Mouse (Mus musculus) kidney, embryonic 16.5 days (tissue): ENCODE measurements around the gene Pyurf. TPM values are rescaled to one million over a fixed set of nuclear protein-coding genes. Genes with fewer than 3 reads are reported as not detected.
A peak's percentile ranks its signal among the peaks of the same experiment; 100 is the strongest.

Experiments
- ATAC-seq: fragments of 200-750 bp; cut with Nextera tagmentation; 2 replicates; pipeline ENCODE4 v1.8.0; 2017; ENCODE audit warnings: moderate TSS enrichment; ENCODE audit not compliant: low FRiP score, low TSS enrichment
- H3K27ac ChIP-seq: fragments of 300-500 bp; sonication (generic); 2 replicates; pipeline ENCODE4 v1.5.1; 2014; ENCODE audit warnings: low read length
- H3K27me3 ChIP-seq: fragments of 300-500 bp; sonication (generic); 2 replicates; pipeline ENCODE4 v1.6.1; 2014; ENCODE audit warnings: low read length, control low read depth, mixed read lengths; ENCODE audit not compliant: insufficient read depth
- H3K36me3 ChIP-seq: fragments of 300-500 bp; sonication (generic); 2 replicates; pipeline ENCODE4 v1.6.1; 2014; ENCODE audit warnings: low read length, control low read depth, mixed read lengths; ENCODE audit not compliant: insufficient read depth
- H3K4me1 ChIP-seq: fragments of 300-500 bp; sonication (generic); 2 replicates; pipeline ENCODE4 v1.6.1; 2014; ENCODE audit warnings: low read length, control low read depth, mixed read lengths; ENCODE audit not compliant: insufficient read depth
- H3K4me2 ChIP-seq: fragments of 300-500 bp; sonication (generic); replicated peaks from 2 replicates; pipeline ENCODE4 v1.6.1; 2014; ENCODE audit warnings: low read depth, low read length
- H3K4me3 ChIP-seq: fragments of 300-500 bp; sonication (generic); 2 replicates; pipeline ENCODE4 v1.5.1; 2014; ENCODE audit warnings: mild to moderate bottlenecking, low read length
- H3K9ac ChIP-seq: fragments of 300-500 bp; sonication (generic); replicated peaks from 2 replicates; pipeline ENCODE4 v1.6.1; 2014; ENCODE audit warnings: low read length
- H3K9me3 ChIP-seq: fragments of 300-500 bp; sonication (generic); 2 replicates; pipeline ENCODE4 v1.6.1; 2016; ENCODE audit warnings: low read length, control low read depth
- WGBS: fragments of 180-500 bp; shearing (Covaris S2); extraction: QIAGEN DNeasy Blood & Tissue Kit; methylation state at CpG from one replicate; pipeline ENCODE4 v1.1.7; 2014; 5-methylcytosine and 5-hydroxymethylcytosine counted together
- polyA plus RNA-seq: library from polyadenylated mRNA; unstranded; fragments of >200 nt; fragmentation: Nextera tagmentation; extraction: Ambion mirVana; gene quantifications from 2 replicates; pipeline ENCODE4 v1.2.1, GENCODE M21; 2015

Gene Pyurf
- polyA plus RNA-seq, 1 experiment from 2014 or later: 25.3 TPM

DNA sequence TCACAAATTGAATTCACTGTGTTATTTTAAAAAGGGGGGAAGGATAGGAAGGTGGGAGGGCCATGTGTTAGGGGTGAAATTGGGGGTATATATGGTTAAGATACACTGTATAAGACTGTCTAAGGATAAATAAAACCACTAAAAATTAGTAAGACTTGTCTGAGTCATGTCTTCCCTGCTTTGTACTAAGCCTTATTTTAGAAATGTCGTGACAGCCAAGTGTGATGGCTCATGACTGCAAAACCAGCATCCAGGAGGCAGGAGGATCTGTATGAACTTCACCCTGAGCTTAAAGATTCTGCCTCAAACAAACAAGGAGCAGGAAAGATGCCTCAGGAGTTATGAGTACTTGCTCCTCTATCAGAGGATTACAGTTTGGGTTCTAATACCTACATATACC, 7.7 kb downstream of the Pyurf start:
- Histone ChIP-seq H3K9ac (no peak overlapping the region), H3K4me1 (no peaks in the 10 kb centered on the region), H3K9me3 (peaks cover 14% of the 10 kb centered on the region), H3K4me3 (no peak overlapping the region), H3K36me3 (peaks cover 40% of the 10 kb centered on the region), H3K4me2 (no peak overlapping the region), H3K27ac (no peak overlapping the region), H3K27me3 (no peaks in the 10 kb centered on the region)
- 95% methylated on average over 1 of the region's 1 CpGs for WGBS
- ATAC-seq: no peak

DNA sequence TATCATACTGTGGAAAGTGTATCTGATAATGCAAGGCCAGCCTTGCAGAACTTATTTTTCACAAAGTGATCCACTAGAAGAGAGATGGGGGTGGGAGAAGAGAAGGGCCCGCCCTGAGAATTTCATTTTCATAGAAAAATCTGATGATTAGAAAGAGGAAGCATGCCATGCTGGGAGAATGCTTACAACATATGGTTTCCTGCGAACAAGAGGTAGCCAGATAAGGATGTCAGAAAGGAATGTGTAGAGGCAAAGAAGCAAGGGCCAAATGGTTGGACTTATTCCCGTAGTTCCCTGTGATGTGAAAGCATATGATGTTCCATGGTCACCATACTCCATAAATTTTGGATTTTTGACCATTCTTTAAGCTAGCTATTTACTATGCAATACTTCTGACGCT, 30.6 kb downstream of the Pyurf start:
- no peak overlapping the region for H3K27ac ChIP-seq
- no peaks in the 10 kb centered on the region for H3K36me3 ChIP-seq
- H3K9me3 ChIP-seq: no peaks in the 10 kb centered on the region
- WGBS: 75% methylated on average over 4 of the region's 4 CpGs
- ATAC-seq: no peak
- H3K9ac ChIP-seq: no peak overlapping the region
- no peaks in the 10 kb centered on the region for H3K4me1 ChIP-seq
- no peaks in the 10 kb centered on the region for H3K27me3 ChIP-seq
- no peak overlapping the region for H3K4me2 ChIP-seq
- no peak overlapping the region for H3K4me3 ChIP-seq

DNA sequence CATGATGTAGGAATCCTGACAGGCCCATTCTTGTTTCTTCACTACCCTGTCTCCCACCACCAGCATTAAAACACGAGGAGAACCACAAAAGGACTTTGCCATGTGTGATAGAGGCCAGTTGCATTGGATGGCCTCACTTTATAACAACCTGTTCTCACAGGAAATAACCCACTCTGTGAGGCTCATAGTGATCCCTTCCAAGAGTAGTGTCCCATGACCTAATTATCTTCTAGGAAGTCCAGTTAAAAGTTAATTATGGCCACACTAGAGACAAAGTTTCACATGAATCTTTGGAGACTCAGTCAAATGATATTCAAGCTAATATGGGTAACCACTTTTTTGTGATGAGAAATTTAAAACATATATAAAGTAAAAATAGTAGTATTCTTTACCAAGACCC, 44.6 kb downstream of the Pyurf start:
- WGBS: 39% methylated on average over 1 of the region's 1 CpGs

DNA sequence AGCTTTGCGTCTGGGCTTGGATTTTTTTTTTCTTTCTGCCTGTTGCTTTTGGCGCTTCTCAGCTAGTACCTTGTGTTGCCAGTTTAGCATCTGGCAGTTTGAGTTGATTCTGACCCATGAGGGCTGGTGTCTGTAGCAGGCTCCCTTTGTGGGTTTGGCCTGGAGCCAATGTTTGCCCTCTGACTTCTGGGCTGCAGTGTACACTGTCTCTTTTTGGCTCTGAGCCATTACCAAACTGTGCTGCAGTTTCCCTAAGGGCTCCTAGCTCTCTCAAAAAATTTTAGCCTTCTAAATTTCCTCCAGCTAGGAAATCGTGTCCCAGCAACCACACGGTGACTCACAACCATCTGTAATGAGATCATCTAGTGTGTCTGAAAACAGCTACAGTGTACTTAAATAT, 50.1 kb downstream of the Pyurf start:
- H3K9ac ChIP-seq: no peak overlapping the region
- WGBS: 49% methylated on average over 4 of the region's 4 CpGs
- no peak overlapping the region for H3K4me3 ChIP-seq
- H3K4me1 ChIP-seq: 0 out of 2 replicates have a peak, but pooled peaks cover 3% of the 10 kb centered on the region
- H3K27me3 ChIP-seq: no peaks in the 10 kb centered on the region
- H3K36me3 ChIP-seq: no peaks in the 10 kb centered on the region
- no peaks in the 10 kb centered on the region for H3K9me3 ChIP-seq
- ATAC-seq: peak; percentile 79; the same call in 1 of the 2 replicates
- no peak overlapping the region for H3K27ac ChIP-seq
- no peak overlapping the region for H3K4me2 ChIP-seq

More for the DNA sequence above, 44.6 kb downstream of the Pyurf start:
- no peak overlapping the region for H3K27ac ChIP-seq
- no peak overlapping the region for H3K9ac ChIP-seq
- no peaks in the 10 kb centered on the region for H3K36me3 ChIP-seq
- no peaks in the 10 kb centered on the region for H3K9me3 ChIP-seq
- H3K4me2 ChIP-seq: no peak overlapping the region
- H3K27me3 ChIP-seq: no peaks in the 10 kb centered on the region
- no peak for ATAC-seq
- H3K4me1 ChIP-seq: no peaks in the 10 kb centered on the region
- no peak overlapping the region for H3K4me3 ChIP-seq

DNA sequence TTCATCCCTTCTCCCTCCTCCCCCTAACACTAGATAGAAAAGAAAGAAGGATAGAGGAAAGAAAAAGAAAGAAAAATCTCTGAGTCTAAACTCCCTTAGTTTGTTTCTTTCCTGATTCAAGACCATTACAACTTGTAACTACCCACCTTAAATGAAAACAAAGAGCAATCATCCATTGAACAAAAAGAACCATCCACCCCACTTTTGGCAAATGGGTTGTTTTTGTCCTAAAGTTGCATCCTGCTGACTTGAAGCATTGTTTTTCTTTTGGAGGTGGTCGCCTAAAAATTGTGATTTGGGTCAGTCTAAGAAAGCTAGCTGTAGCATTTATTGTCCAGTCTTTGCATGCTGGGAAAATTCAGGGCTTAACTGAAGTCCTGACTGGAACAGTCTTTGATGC, 52.3 kb downstream of the Pyurf start:
- 0 out of 2 replicates have a peak, but pooled peaks cover 3% of the 10 kb centered on the region for H3K4me1 ChIP-seq
- no peak overlapping the region for H3K4me3 ChIP-seq
- H3K27me3 ChIP-seq: no peaks in the 10 kb centered on the region
- H3K4me2 ChIP-seq: no peak overlapping the region
- WGBS: 58% methylated on average over 1 of the region's 1 CpGs
- H3K27ac ChIP-seq: no peak overlapping the region
- no peaks in the 10 kb centered on the region for H3K36me3 ChIP-seq
- no peak for ATAC-seq
- H3K9ac ChIP-seq: no peak overlapping the region
- no peaks in the 10 kb centered on the region for H3K9me3 ChIP-seq

Other genes starting within 250 kb of the Pyurf start
- 3.8 and 5.4 TPM in 2 replicates for gene Ppm1k, start 156.6 kb downstream of the Pyurf start, polyA plus RNA-seq
- 3.5 and 4.3 TPM in 2 replicates for gene Herc6, start 111.1 kb downstream of the Pyurf start, polyA plus RNA-seq
- gene Lancl2, start 10.5 kb upstream of the Pyurf start, polyA plus RNA-seq: 33.1 and 34.5 TPM in 2 replicates
- 45.6 and 45.7 TPM in 2 replicates for gene Vopp1, start 133.1 kb upstream of the Pyurf start, polyA plus RNA-seq
- gene Vmn1r21, start 158.3 kb upstream of the Pyurf start, polyA plus RNA-seq: not detected in 2 replicates
- not detected in 2 replicates for gene Vmn1r22, start 215.9 kb upstream of the Pyurf start, polyA plus RNA-seq
- gene Vmn1r23, start 234.8 kb upstream of the Pyurf start, polyA plus RNA-seq: not detected in 2 replicates